Mouse (Mus musculus) megakaryocyte, embryonic 14.5 days (primary cell): ENCODE measurements around the gene Disc1.

Experiments
- FLI1 ChIP-seq: IDR thresholded peaks from 2 replicates; pipeline ENCODE4 v1.6.1; 2012; ENCODE audit warnings: low read length, inconsistent platforms, mixed read lengths
- GATA1 ChIP-seq: IDR thresholded peaks from 3 replicates; pipeline ENCODE4 v1.6.1; 2012; ENCODE audit warnings: mixed read lengths, low read length, inconsistent platforms, borderline replicate concordance

- TF ChIP-seq GATA1 (no peak), FLI1 (no peak)
These were observed 74.3 kb downstream of the Disc1 start for GRCm38 (mm10) chr8:125128305-125128704.
